Mouse (Mus musculus) stomach, embryonic 16.5 days (tissue): Measurements from ENCODE around the gene Eci2. TPM values are rescaled to one million over a fixed set of nuclear protein-coding genes. Genes with fewer than 3 reads are reported as not detected.
"Not testable (repeated sequence)": the region's sequence is repeated elsewhere in the genome, so short reads cannot be mapped to it uniquely, and the experiment has no call there.

ENCODE experiments used
- ATAC-seq: fragments of 200-750 bp; cut with Nextera tagmentation; 2 replicates; pipeline ENCODE4 v1.8.0; 2017; ENCODE audit warnings: moderate number of reproducible peaks, moderate TSS enrichment; ENCODE audit not compliant: insufficient read depth, low FRiP score
- H3K27ac ChIP-seq: fragments of 300-500 bp; sonication (generic); 2 replicates; pipeline ENCODE4 v1.5.1; 2014; ENCODE audit warnings: low read length
- H3K27me3 ChIP-seq: fragments of 300-500 bp; sonication (generic); 2 replicates; pipeline ENCODE4 v1.6.1; 2014; ENCODE audit warnings: low read length, control low read depth, mixed read lengths; ENCODE audit not compliant: control insufficient read depth, insufficient read depth
- H3K36me3 ChIP-seq: fragments of 300-500 bp; sonication (generic); 2 replicates; pipeline ENCODE4 v1.6.1; 2014; ENCODE audit warnings: low read length; ENCODE audit not compliant: control insufficient read depth, insufficient read depth
- H3K4me1 ChIP-seq: fragments of 300-500 bp; sonication (generic); 2 replicates; pipeline ENCODE4 v1.6.1; 2014; ENCODE audit warnings: low read length, control low read depth, mixed read lengths; ENCODE audit not compliant: control insufficient read depth, insufficient read depth
- H3K4me2 ChIP-seq: fragments of 300-500 bp; sonication (generic); 2 replicates; pipeline ENCODE4 v1.6.1; 2014; ENCODE audit warnings: low read depth, low read length, mixed read lengths
- H3K4me3 ChIP-seq: fragments of 300-500 bp; sonication (generic); replicated peaks from 2 replicates; pipeline ENCODE4 v1.5.1; 2014; ENCODE audit warnings: mild to moderate bottlenecking, low read length
- H3K9ac ChIP-seq: fragments of 300-500 bp; sonication (generic); 2 replicates; pipeline ENCODE4 v1.6.1; 2014; ENCODE audit warnings: low read length
- H3K9me3 ChIP-seq: fragments of 300-500 bp; sonication (generic); replicated peaks from 2 replicates; pipeline ENCODE4 v1.6.1; 2016; ENCODE audit warnings: low read length, control low read depth; ENCODE audit not compliant: control insufficient read depth
- WGBS: fragments of 180-500 bp; shearing (Covaris S2); extraction: QIAGEN DNeasy Blood & Tissue Kit; methylation state at CpG from one replicate; pipeline ENCODE4 v1.1.7; 2014; 5-methylcytosine and 5-hydroxymethylcytosine counted together
- polyA plus RNA-seq: library from polyadenylated mRNA; unstranded; fragments of >200 nt; fragmentation: Nextera tagmentation; extraction: Ambion mirVana; gene quantifications from 2 replicates; pipeline ENCODE4 v1.2.1, GENCODE M21; 2015

Gene Eci2
- polyA plus RNA-seq, 1 experiment from 2014 or later: 139 TPM

DNA sequence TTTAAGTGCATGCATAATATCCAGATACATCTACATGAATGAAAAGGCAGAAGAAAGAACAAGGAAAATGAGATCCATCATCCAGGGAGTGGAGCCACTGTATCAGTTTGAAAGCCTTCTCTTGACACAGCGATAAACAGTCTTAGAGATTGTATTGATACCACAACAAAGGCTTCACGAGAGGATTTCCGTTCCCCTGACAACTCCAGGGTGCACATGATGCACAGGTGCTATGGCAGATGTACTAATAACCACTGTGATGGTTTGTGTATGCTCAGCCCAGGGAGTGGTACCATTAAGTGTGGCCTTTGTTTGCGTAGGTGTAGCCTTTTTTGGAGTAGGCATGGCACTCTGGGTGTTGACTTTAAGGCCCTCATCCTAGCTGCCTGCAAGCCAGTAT lies 70.0 kb downstream of the Eci2 start:
- no peak for ATAC-seq
- WGBS: 70% methylated on average over 4 of the region's 4 CpGs
- Histone ChIP-seq H3K4me3 (no peak overlapping the region), H3K9ac (no peak overlapping the region), H3K27me3 (no peaks in the 10 kb centered on the region), H3K36me3 (no peaks in the 10 kb centered on the region), H3K27ac (no peak overlapping the region), H3K4me2 (no peak overlapping the region), H3K9me3 (no peaks in the 10 kb centered on the region), H3K4me1 (no peaks in the 10 kb centered on the region)

DNA sequence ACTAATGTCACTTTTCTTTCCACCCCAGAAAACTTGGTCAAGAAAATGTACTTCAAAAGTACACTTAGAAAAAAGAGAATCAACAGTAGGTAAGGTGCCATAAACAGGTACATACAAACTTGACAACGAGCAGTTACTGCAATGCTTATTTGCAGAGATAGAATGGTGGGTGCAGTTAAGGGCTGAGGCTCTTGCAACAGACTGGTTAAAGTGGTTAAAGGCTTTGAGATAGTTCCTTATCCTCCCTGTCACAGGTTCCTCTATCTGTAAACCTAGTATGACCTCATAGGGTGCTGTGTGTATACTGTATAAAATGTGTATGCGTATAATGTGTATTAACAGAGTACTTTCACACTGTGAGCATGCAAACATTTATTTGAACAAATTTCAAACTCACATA lies 75.5 kb downstream of the Eci2 start:
- WGBS: 83% methylated on average over 2 of the region's 2 CpGs
- not testable (repeated sequence) for H3K36me3 ChIP-seq, H3K27ac ChIP-seq, H3K4me2 ChIP-seq, H3K4me1 ChIP-seq, ATAC-seq, H3K9me3 ChIP-seq, H3K4me3 ChIP-seq, H3K9ac ChIP-seq, H3K27me3 ChIP-seq

DNA sequence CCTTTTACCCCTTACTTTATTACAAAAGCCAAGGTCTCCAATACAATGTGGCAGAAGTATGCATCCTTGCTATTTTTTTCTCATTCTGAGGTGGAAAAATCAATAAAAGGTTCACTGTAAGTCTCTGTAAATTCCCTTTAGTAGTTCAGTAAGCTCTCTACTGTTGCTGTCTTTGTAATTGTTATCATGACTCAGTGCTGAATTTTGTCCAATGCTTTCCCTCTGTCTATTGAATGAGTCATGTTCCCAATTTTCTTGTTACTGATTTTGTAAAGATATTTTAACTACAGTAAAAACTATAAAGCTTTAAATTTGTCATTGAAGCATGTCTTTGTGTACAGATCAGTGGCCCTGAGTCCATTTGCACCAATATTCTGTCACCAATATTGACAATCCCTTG lies 84.5 kb downstream of the Eci2 start:
- Histone ChIP-seq H3K9ac (no peak overlapping the region), H3K4me2 (no peak overlapping the region), H3K27ac (no peak overlapping the region), H3K27me3 (no peaks in the 10 kb centered on the region), H3K4me3 (no peak overlapping the region), H3K4me1 (no peaks in the 10 kb centered on the region), H3K36me3 (no peaks in the 10 kb centered on the region), H3K9me3 (no peaks in the 10 kb centered on the region)
- no peak for ATAC-seq

DNA sequence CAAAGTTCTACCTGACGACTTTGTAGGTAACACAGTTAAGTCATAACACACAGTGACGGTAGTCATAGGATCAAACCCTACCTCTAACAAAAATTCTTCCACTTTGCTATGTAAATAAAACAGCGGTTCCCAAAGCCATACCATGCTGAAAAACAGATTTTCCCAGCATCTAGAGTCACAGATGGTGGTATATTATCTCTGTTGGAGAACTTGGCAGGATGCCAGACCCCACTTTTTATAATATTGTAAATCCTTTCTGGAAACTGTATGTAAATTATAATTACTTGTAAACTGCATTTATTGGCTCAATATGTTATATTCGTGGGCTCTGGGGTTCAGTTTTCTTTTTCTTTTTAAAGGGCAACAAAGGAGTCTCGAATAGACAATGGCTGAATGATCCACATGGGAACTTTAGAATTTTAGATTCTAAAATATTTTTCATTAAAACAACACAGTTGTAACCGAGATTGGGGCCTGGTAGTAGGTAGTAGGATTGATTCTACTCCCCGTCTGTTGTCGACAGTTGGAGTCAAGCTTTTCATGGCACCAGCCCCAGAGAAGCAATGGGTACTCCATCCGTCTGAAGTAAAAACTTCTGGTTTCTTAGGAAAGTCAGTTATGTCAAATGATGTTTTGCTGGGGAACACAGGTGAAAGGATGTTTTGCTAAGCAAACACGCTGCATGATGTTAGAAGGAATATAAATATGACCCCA lies 91.8 kb downstream of the Eci2 start:
- ATAC-seq: no peak
- no peaks in the 10 kb centered on the region for H3K36me3 ChIP-seq
- no peak overlapping the region for H3K27ac ChIP-seq
- no peaks in the 10 kb centered on the region for H3K27me3 ChIP-seq
- no peak overlapping the region for H3K4me3 ChIP-seq
- H3K9me3 ChIP-seq: no peaks in the 10 kb centered on the region
- WGBS: 71% methylated on average over 10 of the region's 10 CpGs
- no peak overlapping the region for H3K9ac ChIP-seq
- no peaks in the 10 kb centered on the region for H3K4me1 ChIP-seq
- H3K4me2 ChIP-seq: no peak overlapping the region

Other genes starting within 250 kb of the Eci2 start
- gene Prpf4b, start 151.8 kb downstream of the Eci2 start, polyA plus RNA-seq: 65.7 and 74.3 TPM in 2 replicates
- 1.3 and 1.4 TPM in 2 replicates for gene Fam217a, start 102.8 kb downstream of the Eci2 start, polyA plus RNA-seq
- gene 4933417A18Rik, start 102.7 kb downstream of the Eci2 start, polyA plus RNA-seq: not detected in 2 replicates
- gene Eci3, start 63.3 kb downstream of the Eci2 start, polyA plus RNA-seq: 1.3 and 1.5 TPM in 2 replicates